Mouse (Mus musculus): ENCODE results near the gene Elfn1. TPM values are rescaled to one million over a fixed set of nuclear protein-coding genes. Genes with fewer than 3 reads are reported as not detected.

Gene Elfn1
- polyA plus RNA-seq, 1 experiment from 2014 or later = 0.24 TPM

GRCm38 (mm10) chr5:140010405-140010804, 102.7 kb downstream of the Elfn1 start:
- H3K4me3 ChIP-seq (ENCODE audit: low read length) = no peak overlapping the region
- WGBS = 79% methylated on average over 3 of the region's 3 CpGs
- no peaks in the 10 kb centered on the region for H3K4me1 ChIP-seq (ENCODE audit: insufficient read depth, low read length)
- no peak overlapping the region for H3K9ac ChIP-seq (replicated peaks; ENCODE audit: low read length)
- no peak for ATAC-seq (ENCODE audit: low FRiP score, low TSS enrichment)
- H3K27me3 ChIP-seq (ENCODE audit: insufficient read depth, low read length) = no peaks in the 10 kb centered on the region
- H3K9me3 ChIP-seq (ENCODE audit: low read length) = no peaks in the 10 kb centered on the region
- no peak overlapping the region for H3K27ac ChIP-seq (ENCODE audit: low read length)
- no peaks in the 10 kb centered on the region for H3K36me3 ChIP-seq (ENCODE audit: insufficient read depth, low read length)
- H3K4me2 ChIP-seq (replicated peaks; ENCODE audit: low read depth, low read length) = no peak overlapping the region

- Histone ChIP-seq H3K27me3 (ENCODE audit: insufficient read depth, low read length) (no peaks in the 10 kb centered on the region), H3K36me3 (ENCODE audit: insufficient read depth, low read length) (no peaks in the 10 kb centered on the region), H3K4me2 (replicated peaks; ENCODE audit: low read depth, low read length) (no peak overlapping the region), H3K9ac (replicated peaks; ENCODE audit: low read length) (no peak overlapping the region), H3K9me3 (ENCODE audit: low read length) (no peaks in the 10 kb centered on the region), H3K27ac (ENCODE audit: low read length) (no peak overlapping the region), H3K4me1 (ENCODE audit: insufficient read depth, low read length) (no peaks in the 10 kb centered on the region), H3K4me3 (ENCODE audit: low read length) (no peak overlapping the region)
- no peak for ATAC-seq (ENCODE audit: low FRiP score, low TSS enrichment)
- 83% methylated on average over 12 of the region's 12 CpGs for WGBS
Measured at GRCm38 (mm10) chr5:140012286-140012967, 104.7 kb downstream of the Elfn1 start.

GRCm38 (mm10) chr5:140013652-140014051, 105.9 kb downstream of the Elfn1 start:
- no peaks in the 10 kb centered on the region for H3K9me3 ChIP-seq (ENCODE audit: low read length)
- 80% methylated on average over 5 of the region's 5 CpGs for WGBS

GRCm38 (mm10) chr5:140016896-140017295, 109.2 kb downstream of the Elfn1 start:
- ATAC-seq (ENCODE audit: low FRiP score, low TSS enrichment) = no peak
- Histone ChIP-seq H3K27me3 (ENCODE audit: insufficient read depth, low read length) (no peaks in the 10 kb centered on the region), H3K9me3 (ENCODE audit: low read length) (no peaks in the 10 kb centered on the region), H3K27ac (ENCODE audit: low read length) (no peak overlapping the region), H3K36me3 (ENCODE audit: insufficient read depth, low read length) (no peaks in the 10 kb centered on the region), H3K4me2 (replicated peaks; ENCODE audit: low read depth, low read length) (no peak overlapping the region), H3K9ac (replicated peaks; ENCODE audit: low read length) (no peak overlapping the region), H3K4me1 (ENCODE audit: insufficient read depth, low read length) (no peaks in the 10 kb centered on the region), H3K4me3 (ENCODE audit: low read length) (no peak overlapping the region)
- WGBS = 96% methylated on average over 1 of the region's 1 CpGs

More at GRCm38 (mm10) chr5:140013652-140014051, 105.9 kb downstream of the Elfn1 start:
- ATAC-seq (ENCODE audit: low FRiP score, low TSS enrichment) = no peak
- Histone ChIP-seq H3K4me3 (ENCODE audit: low read length) (no peak overlapping the region), H3K36me3 (ENCODE audit: insufficient read depth, low read length) (no peaks in the 10 kb centered on the region), H3K27ac (ENCODE audit: low read length) (no peak overlapping the region), H3K9ac (replicated peaks; ENCODE audit: low read length) (no peak overlapping the region), H3K4me2 (replicated peaks; ENCODE audit: low read depth, low read length) (no peak overlapping the region), H3K27me3 (ENCODE audit: insufficient read depth, low read length) (no peaks in the 10 kb centered on the region), H3K4me1 (ENCODE audit: insufficient read depth, low read length) (no peaks in the 10 kb centered on the region)

GRCm38 (mm10) chr5:140018780-140019179, 111.0 kb downstream of the Elfn1 start:
- WGBS = 88% methylated on average over 7 of the region's 7 CpGs
- no peak overlapping the region for H3K27ac ChIP-seq (ENCODE audit: low read length)
- no peaks in the 10 kb centered on the region for H3K9me3 ChIP-seq (ENCODE audit: low read length)
- no peak for ATAC-seq (ENCODE audit: low FRiP score, low TSS enrichment)
- H3K4me3 ChIP-seq (ENCODE audit: low read length) = no peak overlapping the region
- no peaks in the 10 kb centered on the region for H3K4me1 ChIP-seq (ENCODE audit: insufficient read depth, low read length)
- no peak overlapping the region for H3K4me2 ChIP-seq (replicated peaks; ENCODE audit: low read depth, low read length)
- no peaks in the 10 kb centered on the region for H3K27me3 ChIP-seq (ENCODE audit: insufficient read depth, low read length)
- no peak overlapping the region for H3K9ac ChIP-seq (replicated peaks; ENCODE audit: low read length)
- no peaks in the 10 kb centered on the region for H3K36me3 ChIP-seq (ENCODE audit: insufficient read depth, low read length)

GRCm38 (mm10) chr5:140019616-140020015, 111.9 kb downstream of the Elfn1 start:
- H3K4me2 ChIP-seq (replicated peaks; ENCODE audit: low read depth, low read length) = no peak overlapping the region
- no peaks in the 10 kb centered on the region for H3K27me3 ChIP-seq (ENCODE audit: insufficient read depth, low read length)
- no peaks in the 10 kb centered on the region for H3K9me3 ChIP-seq (ENCODE audit: low read length)
- no peak overlapping the region for H3K27ac ChIP-seq (ENCODE audit: low read length)
- H3K4me1 ChIP-seq (ENCODE audit: insufficient read depth, low read length) = no peaks in the 10 kb centered on the region
- no peak overlapping the region for H3K4me3 ChIP-seq (ENCODE audit: low read length)
- no peaks in the 10 kb centered on the region for H3K36me3 ChIP-seq (ENCODE audit: insufficient read depth, low read length)
- no peak overlapping the region for H3K9ac ChIP-seq (replicated peaks; ENCODE audit: low read length)
- no peak for ATAC-seq (ENCODE audit: low FRiP score, low TSS enrichment)
- 79% methylated on average over 1 of the region's 1 CpGs for WGBS

- Histone ChIP-seq H3K4me2 (replicated peaks; ENCODE audit: low read depth, low read length) (no peak overlapping the region), H3K9ac (replicated peaks; ENCODE audit: low read length) (no peak overlapping the region), H3K9me3 (ENCODE audit: low read length) (no peaks in the 10 kb centered on the region), H3K4me3 (ENCODE audit: low read length) (no peak overlapping the region), H3K36me3 (ENCODE audit: insufficient read depth, low read length) (no peaks in the 10 kb centered on the region), H3K27ac (ENCODE audit: low read length) (no peak overlapping the region), H3K4me1 (ENCODE audit: insufficient read depth, low read length) (no peaks in the 10 kb centered on the region), H3K27me3 (ENCODE audit: insufficient read depth, low read length) (no peaks in the 10 kb centered on the region)
- no peak for ATAC-seq (ENCODE audit: low FRiP score, low TSS enrichment)
- WGBS = 88% methylated on average over 10 of the region's 10 CpGs
Measured at GRCm38 (mm10) chr5:140021755-140022154, 114.0 kb downstream of the Elfn1 start.

GRCm38 (mm10) chr5:140022861-140023260, 115.1 kb downstream of the Elfn1 start:
- Histone ChIP-seq H3K4me1 (ENCODE audit: insufficient read depth, low read length) (no peaks in the 10 kb centered on the region), H3K4me3 (ENCODE audit: low read length) (no peak overlapping the region), H3K27ac (ENCODE audit: low read length) (no peak overlapping the region), H3K9me3 (ENCODE audit: low read length) (no peaks in the 10 kb centered on the region), H3K36me3 (ENCODE audit: insufficient read depth, low read length) (no peaks in the 10 kb centered on the region), H3K27me3 (ENCODE audit: insufficient read depth, low read length) (no peaks in the 10 kb centered on the region), H3K9ac (replicated peaks; ENCODE audit: low read length) (no peak overlapping the region), H3K4me2 (replicated peaks; ENCODE audit: low read depth, low read length) (no peak overlapping the region)
- WGBS = 79% methylated on average over 6 of the region's 6 CpGs
- no peak for ATAC-seq (ENCODE audit: low FRiP score, low TSS enrichment)

- no peaks in the 10 kb centered on the region for H3K4me1 ChIP-seq (ENCODE audit: insufficient read depth, low read length)
- 40% methylated on average over 3 of the region's 3 CpGs for WGBS
- H3K4me3 ChIP-seq (ENCODE audit: low read length) = no peak overlapping the region
- H3K9me3 ChIP-seq (ENCODE audit: low read length) = no peaks in the 10 kb centered on the region
- no peaks in the 10 kb centered on the region for H3K36me3 ChIP-seq (ENCODE audit: insufficient read depth, low read length)
- H3K27ac ChIP-seq (ENCODE audit: low read length) = peak overlapping the region; percentile 19; the same call in 1 of the 2 replicates
- H3K27me3 ChIP-seq (ENCODE audit: insufficient read depth, low read length) = no peaks in the 10 kb centered on the region
- no peak overlapping the region for H3K9ac ChIP-seq (replicated peaks; ENCODE audit: low read length)
- H3K4me2 ChIP-seq (replicated peaks; ENCODE audit: low read depth, low read length) = no peak overlapping the region
- ATAC-seq (ENCODE audit: low FRiP score, low TSS enrichment) = peak; percentile 78
Measured at GRCm38 (mm10) chr5:140023941-140024500, 116.3 kb downstream of the Elfn1 start.
